Mouse (Mus musculus) midbrain, embryonic 13.5 days (tissue): ENCODE measurements around the gene Hsph1. TPM values are rescaled to one million over a fixed set of nuclear protein-coding genes. Genes with fewer than 3 reads are reported as not detected.

Experiments used
- ATAC-seq: fragments of 200-750 bp; cut with Nextera tagmentation; 2 replicates; pipeline ENCODE4 v1.8.0; 2017; ENCODE audit warnings: mild to moderate bottlenecking, moderate TSS enrichment, moderate library complexity
- H3K27ac ChIP-seq: fragments of 300-500 bp; sonication (generic); 2 replicates; pipeline ENCODE4 v1.5.1; 2015; ENCODE audit warnings: inconsistent platforms, mild to moderate bottlenecking, moderate library complexity
- H3K27me3 ChIP-seq: fragments of 300-500 bp; sonication (generic); 2 replicates; pipeline ENCODE4 v1.6.1; 2015; ENCODE audit warnings: mild to moderate bottlenecking, inconsistent platforms
- H3K36me3 ChIP-seq: fragments of 300-500 bp; sonication (generic); 2 replicates; pipeline ENCODE4 v1.6.1; 2015; ENCODE audit warnings: mild to moderate bottlenecking, inconsistent platforms
- H3K4me1 ChIP-seq: fragments of 300-500 bp; sonication (generic); replicated peaks from 2 replicates; pipeline ENCODE4 v1.6.1; 2015; ENCODE audit warnings: inconsistent platforms
- H3K4me2 ChIP-seq: fragments of 300-500 bp; sonication (generic); replicated peaks from 2 replicates; pipeline ENCODE4 v1.6.1; 2015; ENCODE audit warnings: moderate library complexity, mild to moderate bottlenecking, inconsistent platforms
- H3K4me3 ChIP-seq: fragments of 300-500 bp; sonication (generic); replicated peaks from 2 replicates; pipeline ENCODE4 v1.5.1; 2015; ENCODE audit warnings: mild to moderate bottlenecking, inconsistent platforms
- H3K9ac ChIP-seq: fragments of 300-500 bp; sonication (generic); replicated peaks from 2 replicates; pipeline ENCODE4 v1.6.1; 2015; ENCODE audit warnings: mild to moderate bottlenecking, inconsistent platforms
- H3K9me3 ChIP-seq: fragments of 300-500 bp; sonication (generic); 2 replicates; pipeline ENCODE4 v1.6.1; 2016; ENCODE audit warnings: mild to moderate bottlenecking, inconsistent platforms
- WGBS: fragments of 180-500 bp; shearing (Covaris S2); methylation state at CpG from one replicate; pipeline ENCODE4 v1.1.7; 2015; 5-methylcytosine and 5-hydroxymethylcytosine counted together
- polyA plus RNA-seq: library from polyadenylated mRNA; unstranded; fragments of >200 nt; fragmentation: Nextera tagmentation; extraction: Ambion mirVana; gene quantifications from 2 replicates; pipeline ENCODE4 v1.2.1, GENCODE M21; 2015

Hsph1 gene
- polyA plus RNA-seq, 1 experiment from 2014 or later, result 101 TPM

GRCm38 (mm10) chr5:149583507-149583906 is 52.7 kb downstream of the Hsph1 start:
- Histone ChIP-seq H3K4me3 (no peak overlapping the region), H3K27ac (peak overlapping the region; percentile 45; the same call in 1 of the 2 replicates), H3K9ac (no peak overlapping the region), H3K36me3 (no peaks in the 10 kb centered on the region), H3K4me1 (peaks cover 6% of the 10 kb centered on the region; the same call in 1 of the 2 replicates), H3K27me3 (no peaks in the 10 kb centered on the region), H3K4me2 (no peak overlapping the region), H3K9me3 (no peaks in the 10 kb centered on the region)
- no peak for ATAC-seq
- 34% methylated on average over 8 of the region's 8 CpGs for WGBS

- no peak for ATAC-seq
- Histone ChIP-seq H3K36me3 (no peaks in the 10 kb centered on the region), H3K4me2 (no peak overlapping the region), H3K4me3 (no peak overlapping the region), H3K27ac (0 out of 2 replicates have a peak overlapping the region, but pooled peaks have one; percentile 45), H3K9ac (no peak overlapping the region), H3K4me1 (peaks cover 8% of the 10 kb centered on the region), H3K27me3 (no peaks in the 10 kb centered on the region), H3K9me3 (no peaks in the 10 kb centered on the region)
- 65% methylated on average over 5 of the region's 5 CpGs for WGBS
Measured at GRCm38 (mm10) chr5:149582642-149583262, 53.4 kb downstream of the Hsph1 start.

- peak overlapping the region; percentile 27 for H3K4me2 ChIP-seq
- no peak for ATAC-seq
- H3K27ac ChIP-seq, result peak overlapping the region; percentile 47
- no peak overlapping the region for H3K4me3 ChIP-seq
- no peak overlapping the region for H3K9ac ChIP-seq
- H3K36me3 ChIP-seq, result no peaks in the 10 kb centered on the region
- H3K27me3 ChIP-seq, result no peaks in the 10 kb centered on the region
- no peaks in the 10 kb centered on the region for H3K9me3 ChIP-seq
- 21% methylated on average over 10 of the region's 10 CpGs for WGBS
- H3K4me1 ChIP-seq, result peaks cover 17% of the 10 kb centered on the region
Measured at GRCm38 (mm10) chr5:149577449-149577848, 58.7 kb downstream of the Hsph1 start.

- Histone ChIP-seq H3K36me3 (no peaks in the 10 kb centered on the region), H3K27ac (peak overlapping the region; percentile 47; the same call in 1 of the 2 replicates), H3K4me1 (peaks cover 17% of the 10 kb centered on the region), H3K4me3 (no peak overlapping the region), H3K4me2 (peak overlapping the region; percentile 27; the same call in 1 of the 2 replicates), H3K27me3 (no peaks in the 10 kb centered on the region), H3K9ac (no peak overlapping the region), H3K9me3 (no peaks in the 10 kb centered on the region)
- ATAC-seq, result no peak
- 44% methylated on average over 10 of the region's 10 CpGs for WGBS
Measured at GRCm38 (mm10) chr5:149576977-149577376, 59.2 kb downstream of the Hsph1 start.

GRCm38 (mm10) chr5:149568993-149569392 is 67.2 kb downstream of the Hsph1 start:
- no peaks in the 10 kb centered on the region for H3K36me3 ChIP-seq
- ATAC-seq, result no peak
- H3K4me3 ChIP-seq, result no peak overlapping the region
- H3K4me2 ChIP-seq, result no peak overlapping the region
- WGBS, result 89% methylated on average over 13 of the region's 13 CpGs
- H3K27me3 ChIP-seq, result no peaks in the 10 kb centered on the region
- peaks cover 19% of the 10 kb centered on the region for H3K4me1 ChIP-seq
- H3K9me3 ChIP-seq, result no peaks in the 10 kb centered on the region
- H3K9ac ChIP-seq, result no peak overlapping the region
- no peak overlapping the region for H3K27ac ChIP-seq

GRCm38 (mm10) chr5:149566957-149567356 is 69.2 kb downstream of the Hsph1 start:
- Histone ChIP-seq H3K36me3 (no peaks in the 10 kb centered on the region), H3K9ac (no peak overlapping the region), H3K27me3 (no peaks in the 10 kb centered on the region), H3K4me1 (peaks cover 22% of the 10 kb centered on the region), H3K4me2 (no peak overlapping the region), H3K4me3 (no peak overlapping the region), H3K9me3 (no peaks in the 10 kb centered on the region), H3K27ac (no peak overlapping the region)
- peak; percentile 48; the same call in 1 of the 2 replicates for ATAC-seq
- WGBS, result 86% methylated on average over 5 of the region's 5 CpGs

GRCm38 (mm10) chr5:149566026-149566425 is 70.2 kb downstream of the Hsph1 start:
- Histone ChIP-seq H3K27ac (no peak overlapping the region), H3K4me2 (no peak overlapping the region), H3K36me3 (no peaks in the 10 kb centered on the region), H3K4me1 (peaks cover 31% of the 10 kb centered on the region), H3K9me3 (no peaks in the 10 kb centered on the region), H3K9ac (no peak overlapping the region), H3K27me3 (no peaks in the 10 kb centered on the region), H3K4me3 (no peak overlapping the region)
- peak; percentile 26; the same call in 1 of the 2 replicates for ATAC-seq
- 30% methylated on average over 11 of the region's 11 CpGs for WGBS

Other genes with a start within 250 kb of the Hsph1 start
- 1.9 and 2.3 TPM in 2 replicates for gene Medag, start 224.6 kb downstream of the Hsph1 start, polyA plus RNA-seq
- gene Tex26, start 196.7 kb downstream of the Hsph1 start, polyA plus RNA-seq, result 2.3 and 2.5 TPM in 2 replicates
- gene Wdr95, start 107.7 kb downstream of the Hsph1 start, polyA plus RNA-seq, result 0.11 TPM in 1 of 2 replicates, not detected in the other
- 13.6 and 13.9 TPM in 2 replicates for gene B3glct, start 41.9 kb upstream of the Hsph1 start, polyA plus RNA-seq